Mouse (Mus musculus): ENCODE results near the gene Mstn. TPM values are rescaled to one million over a fixed set of nuclear protein-coding genes. Genes with fewer than 3 reads are reported as not detected.

Mstn gene
- total RNA-seq, 2 experiments from 2014 or later = not detected

- ATAC-seq (replicated peaks; ENCODE audit: poor library complexity, severe bottlenecking) = no peak
Measured at GRCm38 (mm10) chr1:53085991-53086390, 24.6 kb downstream of the Mstn start.

DNA sequence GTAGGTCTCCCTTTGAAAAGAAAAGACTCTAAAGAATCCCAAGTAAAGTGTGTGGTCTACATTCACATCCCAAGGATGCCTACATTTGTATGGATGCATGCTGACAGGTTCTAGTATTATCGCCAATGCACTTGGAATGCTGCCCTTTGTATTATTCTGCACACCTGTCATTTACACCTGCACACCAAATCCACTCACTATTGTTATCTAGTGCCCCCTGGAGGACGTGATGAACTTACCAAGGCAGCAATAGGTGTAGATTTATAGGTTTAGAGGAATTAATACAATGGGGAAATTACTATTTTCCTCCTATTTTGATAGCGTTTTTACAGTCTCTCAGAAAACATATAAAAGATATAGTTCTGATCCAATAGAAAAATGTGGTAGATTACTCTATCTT lies 31.7 kb downstream of the Mstn start:
- no peak for ATAC-seq (replicated peaks; ENCODE audit: poor library complexity, severe bottlenecking)

DNA sequence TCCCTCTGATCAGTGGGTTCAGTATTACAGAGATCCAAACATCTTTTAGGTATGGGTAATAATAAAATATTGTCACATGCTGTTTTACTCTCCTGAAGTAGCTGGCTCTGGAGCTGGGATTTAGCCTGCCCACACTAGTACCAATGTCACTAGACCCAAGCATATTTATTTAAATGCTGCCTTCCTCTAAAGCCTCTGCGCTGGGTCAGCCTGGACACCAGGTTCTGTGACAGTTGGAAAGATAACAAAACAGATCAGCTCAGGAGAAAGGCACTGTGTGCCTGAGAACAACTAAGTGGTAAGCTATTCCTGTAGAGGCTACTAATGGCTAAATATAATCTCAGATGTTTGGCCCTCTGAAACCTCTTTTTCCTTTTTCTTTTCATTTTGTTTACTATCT lies 49.1 kb downstream of the Mstn start:
- ATAC-seq (replicated peaks; ENCODE audit: poor library complexity, severe bottlenecking) = no peak

Other genes starting within 250 kb of the Mstn start
- 10.3 and 12.8 TPM in 2 replicates for gene Inpp1, start 244.0 kb upstream of the Mstn start, total RNA-seq (2014; fragmentation: Nextera tagmentation)
- gene Inpp1, start 244.0 kb upstream of the Mstn start, total RNA-seq (2017) = 7.0 and 26.7 TPM in 2 replicates
- gene Hibch, start 216.7 kb upstream of the Mstn start, total RNA-seq (2014; fragmentation: Nextera tagmentation) = 32.2 and 47.1 TPM in 2 replicates
- gene Hibch, start 216.7 kb upstream of the Mstn start, total RNA-seq (2017) = 95.6 and 101 TPM in 2 replicates
- gene 1700019D03Rik, start 41.5 kb upstream of the Mstn start, total RNA-seq (2014; fragmentation: Nextera tagmentation) = 2.4 TPM in 1 of 2 replicates, not detected in the other
- not detected in 2 replicates for gene 1700019D03Rik, start 41.5 kb upstream of the Mstn start, total RNA-seq (2017)
- gene 1700019A02Rik, start 126.0 kb downstream of the Mstn start, total RNA-seq (2014; fragmentation: Nextera tagmentation) = not detected in 2 replicates
- gene 1700019A02Rik, start 126.0 kb downstream of the Mstn start, total RNA-seq (2017) = not detected in 2 replicates
- 19.1 and 21.7 TPM in 2 replicates for gene Pms1, start 235.4 kb downstream of the Mstn start, total RNA-seq (2014; fragmentation: Nextera tagmentation)
- gene Pms1, start 235.4 kb downstream of the Mstn start, total RNA-seq (2017) = 12.3 and 13.7 TPM in 2 replicates
- 26.7 and 28.7 TPM in 2 replicates for gene Ormdl1, start 235.5 kb downstream of the Mstn start, total RNA-seq (2014; fragmentation: Nextera tagmentation)
- 26.9 and 32.7 TPM in 2 replicates for gene Ormdl1, start 235.5 kb downstream of the Mstn start, total RNA-seq (2017)
- 2.6 TPM in 1 of 2 replicates, not detected in the other for gene Gm28778, start 235.5 kb downstream of the Mstn start, total RNA-seq (2014; fragmentation: Nextera tagmentation)
- not detected in 2 replicates for gene Gm28778, start 235.5 kb downstream of the Mstn start, total RNA-seq (2017)

Measured in granulocyte monocyte progenitor cell, adult 5-6 weeks (primary cell).